Comparison of ENCODE assay signal across 8 mouse cellular contexts in genomic region chr16:32419517-32420483, GRCm38 (mm10). TPM values are rescaled to one million over a fixed set of nuclear protein-coding genes. Genes with fewer than 3 reads are reported as not detected.
A peak's percentile ranks its signal among the peaks of the same experiment; 100 is the strongest.
DNase-seq lines count a peak whose midpoint lies in the region; ATAC-seq lines count a peak whose summit lies in the region.

Tctex1d2 (plus strand) TSS chr16:32419702.

- peak; percentile 97 for ATAC-seq in megakaryocyte progenitor cell, adult 5-6 weeks (replicated peaks; ENCODE audit: poor library complexity)

- DNase-seq in adipocyte (ENCODE audit: low spot score): peak; percentile 97
- peak; percentile 99 for DNase-seq in embryo, embryonic 10 days (ENCODE audit: low spot score)
- peak; percentile 93 for DNase-seq in gastrocnemius, postnatal 10 days
- peak; percentile 94 for DNase-seq in induced T-regulatory cell, adult 2 months (ENCODE audit: low read depth)
- DNase-seq in left cerebral cortex, adult 9 months (ENCODE audit: low spot score in 2 of 2): peak; percentile 87 to 93
- DNase-seq in right cerebral cortex, postnatal 14 days: peak; percentile 94
- DNase-seq in urinary bladder, postnatal 36 days (ENCODE audit: low spot score in 2 of 2): peak; percentile 84 to 95

RNA-seq across cellular contexts. Expression of gene Tctex1d2, which starts in this region (rescaled TPM):
- 1 to 10 TPM; 4.7 to 5.6 TPM for total RNA-seq in gastrocnemius, postnatal 10 days (2021)
- 41.0 and 43.7 TPM in 2 replicates for total RNA-seq in megakaryocyte progenitor cell, adult 5-6 weeks (2015)
- total RNA-seq in megakaryocyte progenitor cell, adult 5-6 weeks (2017): 37.6 and 41.4 TPM in 2 replicates

Comparison
In these comparisons a context has a peak if more than half of its experiments do, and no peak if none do; other contexts are left out.
1. Peak in every context shown above with its lines: DNase-seq and ATAC-seq.
2. RNA of gene Tctex1d2 (total RNA-seq): 37.6 to 43.7 TPM in megakaryocyte progenitor cell, adult 5-6 weeks; 4.7 to 5.6 TPM in gastrocnemius, postnatal 10 days; every median in the first group is over 4 times any median in the second.